Mouse (Mus musculus) midbrain, embryonic 14.5 days (tissue): ENCODE data around the gene Nudt15. TPM values are rescaled to one million over a fixed set of nuclear protein-coding genes. Genes with fewer than 3 reads are reported as not detected.
A peak's percentile ranks its signal among the peaks of the same experiment; 100 is the strongest.

Experiments used
- ATAC-seq: fragments of 200-750 bp; cut with Nextera tagmentation; 2 replicates; pipeline ENCODE4 v1.8.0; 2017; ENCODE audit warnings: moderate number of reproducible peaks, moderate library complexity; ENCODE audit not compliant: low FRiP score, low TSS enrichment
- DNase-seq: peaks from one replicate; pipeline ENCODE4 v3.0.0-alpha.2; 2015
- H3K27ac ChIP-seq: fragments of 300-500 bp; sonication (generic); replicated peaks from 2 replicates; pipeline ENCODE4 v1.5.1; 2014; ENCODE audit warnings: mild to moderate bottlenecking, low read depth, low read length, moderate library complexity
- H3K27me3 ChIP-seq: fragments of 300-500 bp; sonication (generic); 2 replicates; pipeline ENCODE4 v1.6.1; 2014; ENCODE audit warnings: low read length, control low read depth, mixed read lengths; ENCODE audit not compliant: control insufficient read depth, insufficient read depth
- H3K36me3 ChIP-seq: fragments of 300-500 bp; sonication (generic); 2 replicates; pipeline ENCODE4 v1.6.1; 2014; ENCODE audit warnings: low read length, control low read depth; ENCODE audit not compliant: control insufficient read depth, insufficient read depth
- H3K4me1 ChIP-seq: fragments of 300-500 bp; sonication (generic); 2 replicates; pipeline ENCODE4 v1.6.1; 2014; ENCODE audit warnings: mild to moderate bottlenecking, antibody characterized with exemption, low read length, control low read depth; ENCODE audit not compliant: control insufficient read depth, insufficient read depth
- H3K4me2 ChIP-seq: fragments of 300-500 bp; sonication (generic); 2 replicates; pipeline ENCODE4 v1.6.1; 2014; ENCODE audit warnings: mild to moderate bottlenecking, low read length, moderate library complexity
- H3K4me3 ChIP-seq: fragments of 300-500 bp; sonication (generic); replicated peaks from 2 replicates; pipeline ENCODE4 v1.5.1; 2014; ENCODE audit warnings: low read depth, low read length
- H3K9ac ChIP-seq: fragments of 300-500 bp; sonication (generic); replicated peaks from 2 replicates; pipeline ENCODE4 v1.6.1; 2014; ENCODE audit warnings: mild to moderate bottlenecking, low read length, moderate library complexity
- H3K9me3 ChIP-seq: fragments of 300-500 bp; sonication (generic); 2 replicates; pipeline ENCODE4 v1.6.1; 2016; ENCODE audit warnings: low read length, control low read depth, mixed read lengths; ENCODE audit not compliant: control insufficient read depth
- WGBS: fragments of 180-500 bp; shearing (Covaris S2); extraction: QIAGEN DNeasy Blood & Tissue Kit; methylation state at CpG from one replicate; pipeline ENCODE4 v1.1.7; 2014; 5-methylcytosine and 5-hydroxymethylcytosine counted together
- polyA plus RNA-seq: library from polyadenylated mRNA; unstranded; fragments of >200 nt; fragmentation: Nextera tagmentation; extraction: Ambion mirVana; gene quantifications from 2 replicates; pipeline ENCODE4 v1.2.1, GENCODE M21; 2014

Nudt15 gene
- polyA plus RNA-seq, 1 experiment from 2014 or later = 10.8 TPM

GRCm38 (mm10) chr14:73473670-73474460 lies 74.2 kb downstream of the Nudt15 start:
- no peaks in the 10 kb centered on the region for H3K36me3 ChIP-seq
- ATAC-seq (no peak), DNase-seq (peak; percentile 67)
- no peaks in the 10 kb centered on the region for H3K9me3 ChIP-seq
- no peak overlapping the region for H3K4me3 ChIP-seq
- no peak overlapping the region for H3K9ac ChIP-seq
- 72% methylated on average over 3 of the region's 3 CpGs for WGBS
- H3K4me1 ChIP-seq = peaks cover 6% of the 10 kb centered on the region; the same call in 1 of the 2 replicates
- H3K4me2 ChIP-seq = no peak overlapping the region
- H3K27ac ChIP-seq = 0 out of 2 replicates have a peak overlapping the region, but pooled peaks have one; percentile 6
- no peaks in the 10 kb centered on the region for H3K27me3 ChIP-seq

- no peak overlapping the region for H3K27ac ChIP-seq
- DNase-seq = peak; percentile 65
- H3K9ac ChIP-seq = no peak overlapping the region
- peaks cover 6% of the 10 kb centered on the region; the same call in 1 of the 2 replicates for H3K4me1 ChIP-seq
- H3K9me3 ChIP-seq = no peaks in the 10 kb centered on the region
- H3K27me3 ChIP-seq = no peaks in the 10 kb centered on the region
- no peaks in the 10 kb centered on the region for H3K36me3 ChIP-seq
- ATAC-seq = no peak
- no peak overlapping the region for H3K4me2 ChIP-seq
- H3K4me3 ChIP-seq = no peak overlapping the region
- 52% methylated on average over 7 of the region's 7 CpGs for WGBS
Observed at GRCm38 (mm10) chr14:73472205-73472604, 75.8 kb downstream of the Nudt15 start.

- Histone ChIP-seq H3K4me1 (peaks cover 6% of the 10 kb centered on the region; the same call in 1 of the 2 replicates), H3K27ac (no peak overlapping the region), H3K27me3 (no peaks in the 10 kb centered on the region), H3K9ac (no peak overlapping the region), H3K4me3 (no peak overlapping the region), H3K36me3 (no peaks in the 10 kb centered on the region), H3K9me3 (no peaks in the 10 kb centered on the region), H3K4me2 (no peak overlapping the region)
- ATAC-seq = no peak
- WGBS = 81% methylated on average over 8 of the region's 8 CpGs
- DNase-seq = no peak
Observed at GRCm38 (mm10) chr14:73470593-73470992, 77.4 kb downstream of the Nudt15 start.

- WGBS = 50% methylated on average over 7 of the region's 7 CpGs
Observed at GRCm38 (mm10) chr14:73469506-73469905, 78.5 kb downstream of the Nudt15 start.

More at GRCm38 (mm10) chr14:73469506-73469905, 78.5 kb downstream of the Nudt15 start:
- DNase-seq (peak; percentile 15), ATAC-seq (no peak; the same call in 1 of the 2 replicates)
- Histone ChIP-seq H3K4me2 (no peak overlapping the region), H3K27ac (no peak overlapping the region), H3K9me3 (no peaks in the 10 kb centered on the region), H3K9ac (no peak overlapping the region), H3K36me3 (no peaks in the 10 kb centered on the region), H3K4me3 (no peak overlapping the region), H3K4me1 (peaks cover 5% of the 10 kb centered on the region; the same call in 1 of the 2 replicates), H3K27me3 (no peaks in the 10 kb centered on the region)

Other genes with a start within 250 kb of the Nudt15 start
- gene Rb1, start 222.4 kb downstream of the Nudt15 start, polyA plus RNA-seq = 36.3 and 36.4 TPM in 2 replicates
- 599 and 615 TPM in 2 replicates for gene Itm2b, start 163.0 kb downstream of the Nudt15 start, polyA plus RNA-seq
- 85.1 and 85.2 TPM in 2 replicates for gene Med4, start 38.2 kb downstream of the Nudt15 start, polyA plus RNA-seq
- 118 and 127 TPM in 2 replicates for gene Sucla2, start 22.9 kb downstream of the Nudt15 start, polyA plus RNA-seq
- gene Gm21750, start 113.0 kb upstream of the Nudt15 start, polyA plus RNA-seq = not detected in 2 replicates